Mouse (Mus musculus): ENCODE measurements around the gene Hecw2.

DNA sequence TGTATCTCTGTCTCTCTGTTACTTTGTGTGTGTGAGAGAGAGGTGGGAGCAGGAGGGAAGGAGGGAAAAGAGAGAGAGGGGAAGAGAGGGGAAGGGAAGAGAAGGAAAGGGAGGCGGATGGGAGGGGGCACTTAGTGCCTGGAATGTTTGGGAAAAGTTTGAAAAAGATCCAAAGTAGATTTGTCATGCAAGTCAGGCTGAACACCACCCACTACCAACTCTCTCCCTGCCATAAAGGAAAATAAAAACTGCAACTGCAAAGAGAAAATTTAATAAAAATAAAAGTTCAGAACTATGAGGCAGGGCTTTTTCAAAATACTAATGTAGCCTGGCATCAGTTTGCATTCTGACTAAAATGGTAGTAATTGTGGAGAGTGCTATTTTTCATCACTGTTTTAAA, 135.2 kb downstream of the Hecw2 start:
- TF ChIP-seq CTCF (IDR thresholded peaks at IDR 0.05; ENCODE audit: low read depth) (no peak), EP300 (optimal IDR thresholded peaks at IDR 0.05) (no peak)
